19 mouse cellular contexts compared by ENCODE assay signal in the genomic region with DNA sequence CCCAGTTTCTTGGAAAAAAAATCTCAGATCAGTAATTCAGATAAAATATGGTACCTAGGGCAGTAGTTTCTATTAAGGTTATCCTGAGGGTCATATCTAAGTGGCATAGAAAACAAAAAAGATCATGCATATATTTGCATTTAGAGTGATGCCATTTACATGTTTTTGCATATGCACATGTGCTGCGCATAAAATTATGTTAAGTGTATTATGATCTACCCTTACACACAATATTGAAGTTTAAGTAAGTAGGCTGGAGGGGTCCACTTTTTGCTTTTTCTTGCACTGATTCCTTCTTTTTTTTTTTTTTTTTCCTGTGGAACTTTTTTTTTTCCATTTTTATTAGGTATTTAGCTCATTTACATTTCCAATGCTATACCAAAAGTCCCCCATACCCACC.
DNase-seq lines count a peak whose midpoint lies in the region; ATAC-seq and TF ChIP-seq lines count a peak whose summit lies in the region.
"Had no signal": no experiment of that assay in that cellular context is flagged by ENCODE, and none has a peak within 500 bp of the region (broad histone marks: within the 10 kb centered on the region; RNA-seq: fewer than 3 reads in every experiment).

No protein-coding gene starts in this region.

- no peaks in the 10 kb centered on the region for H3K9me3 ChIP-seq in forebrain, embryonic 13.5 days (replicated peaks)
- H3K9me3 ChIP-seq in forebrain, postnatal 0 days (ENCODE audit: low read length) = no peaks in the 10 kb centered on the region
- no peaks in the 10 kb centered on the region for H3K9me3 ChIP-seq in forebrain, embryonic 16.5 days (ENCODE audit: control insufficient read depth, low read length)
- H3K9me3 ChIP-seq in forebrain, embryonic 14.5 days (replicated peaks; ENCODE audit: control insufficient read depth, low read length) = no peaks in the 10 kb centered on the region

- no peaks in the 10 kb centered on the region for H3K4me1 ChIP-seq in forebrain, embryonic 13.5 days
- no peaks in the 10 kb centered on the region for H3K4me1 ChIP-seq in forebrain, postnatal 0 days (ENCODE audit: insufficient read depth)
- no peaks in the 10 kb centered on the region for H3K4me1 ChIP-seq in forebrain, embryonic 16.5 days (replicated peaks; ENCODE audit: control insufficient read depth, insufficient read depth, low read length)
- no peaks in the 10 kb centered on the region for H3K4me1 ChIP-seq in forebrain, embryonic 14.5 days (ENCODE audit: control insufficient read depth, insufficient read depth, low read length)

- H3K4me3 ChIP-seq in forebrain, embryonic 13.5 days = no peak overlapping the region
- H3K4me3 ChIP-seq in forebrain, postnatal 0 days (ENCODE audit: low read depth, low read length) = no peak overlapping the region
- no peak overlapping the region for H3K4me3 ChIP-seq in forebrain, embryonic 16.5 days (replicated peaks; ENCODE audit: low read length)
- no peak overlapping the region for H3K4me3 ChIP-seq in forebrain, embryonic 14.5 days (ENCODE audit: low read depth, low read length)

- ATAC-seq in forebrain, embryonic 13.5 days = peak; percentile 57; the same call in 1 of the 2 replicates
- ATAC-seq in forebrain, postnatal 0 days = no peak
- ATAC-seq in forebrain, embryonic 16.5 days = peak; percentile 58; the same call in 1 of the 2 replicates
- no peak for ATAC-seq in forebrain, embryonic 14.5 days
- ATAC-seq: activated CD4-positive, CD25-positive, alpha-beta regulatory T cell, adult 4 months; CD4-positive, CD25-positive, alpha-beta regulatory T cell, adult 4 months; Patski had no signal

- H3K9ac ChIP-seq in forebrain, embryonic 13.5 days = no peak overlapping the region
- H3K9ac ChIP-seq in forebrain, postnatal 0 days = no peak overlapping the region
- no peak overlapping the region for H3K9ac ChIP-seq in forebrain, embryonic 16.5 days (replicated peaks; ENCODE audit: low read depth, low read length)
- no peak overlapping the region for H3K9ac ChIP-seq in forebrain, embryonic 14.5 days (ENCODE audit: low read length)

- no peak overlapping the region for H3K4me2 ChIP-seq in forebrain, embryonic 13.5 days
- H3K4me2 ChIP-seq in forebrain, postnatal 0 days (ENCODE audit: low read depth) = no peak overlapping the region
- H3K4me2 ChIP-seq in forebrain, embryonic 16.5 days (ENCODE audit: low read length) = no peak overlapping the region
- no peak overlapping the region for H3K4me2 ChIP-seq in forebrain, embryonic 14.5 days (ENCODE audit: low read length)

- 93% methylated on average over 1 of the region's 1 CpGs for WGBS in forebrain, embryonic 13.5 days
- WGBS in forebrain, postnatal 0 days = 88% methylated on average over 1 of the region's 1 CpGs
- 90% methylated on average over 1 of the region's 1 CpGs for WGBS in forebrain, embryonic 16.5 days
- 87% methylated on average over 1 of the region's 1 CpGs for WGBS in forebrain, embryonic 14.5 days

- no peaks in the 10 kb centered on the region for H3K27me3 ChIP-seq in forebrain, embryonic 13.5 days
- no peaks in the 10 kb centered on the region for H3K27me3 ChIP-seq in forebrain, postnatal 0 days (ENCODE audit: insufficient read depth, low read length)
- no peaks in the 10 kb centered on the region for H3K27me3 ChIP-seq in forebrain, embryonic 16.5 days (replicated peaks; ENCODE audit: control insufficient read depth, insufficient read depth, low read length)
- H3K27me3 ChIP-seq in forebrain, embryonic 14.5 days (replicated peaks; ENCODE audit: control insufficient read depth, insufficient read depth, low read length) = no peaks in the 10 kb centered on the region
- H3K27me3 ChIP-seq: CH12.LX, Patski had no signal

- DNase-seq in forebrain, postnatal 0 days = no peak
- DNase-seq in forebrain, embryonic 14.5 days (ENCODE audit: low spot score) = no peak
- DNase-seq: adrenal gland, adult 2 months; adrenal gland, adult 8-10 months; adrenal gland, postnatal 10 days; adrenal gland, postnatal 14 days; adrenal gland, postnatal 25 days; adrenal gland, postnatal 36 days; B cell, adult 2 months; cerebellum, adult 11 months; cerebellum, adult 11-12 months; cerebellum, adult 18-20 months had no signal

- no peak for TF ChIP-seq CTCF in forebrain, postnatal 0 days (IDR thresholded peaks at IDR 0.05; ENCODE audit: low read depth)

- no peaks in the 10 kb centered on the region for H3K36me3 ChIP-seq in forebrain, embryonic 13.5 days (ENCODE audit: poor library complexity, severe bottlenecking)
- H3K36me3 ChIP-seq in forebrain, postnatal 0 days (ENCODE audit: insufficient read depth) = no peaks in the 10 kb centered on the region
- no peaks in the 10 kb centered on the region for H3K36me3 ChIP-seq in forebrain, embryonic 16.5 days (ENCODE audit: control insufficient read depth, insufficient read depth)
- no peaks in the 10 kb centered on the region for H3K36me3 ChIP-seq in forebrain, embryonic 14.5 days (ENCODE audit: control insufficient read depth, insufficient read depth, low read length)
- H3K36me3 ChIP-seq: G1E had no signal

- H3K27ac ChIP-seq in forebrain, embryonic 13.5 days = no peak overlapping the region
- H3K27ac ChIP-seq in forebrain, postnatal 0 days (ENCODE audit: low read depth, low read length) = no peak overlapping the region
- H3K27ac ChIP-seq in forebrain, embryonic 16.5 days (ENCODE audit: low read length) = no peak overlapping the region
- H3K27ac ChIP-seq in forebrain, embryonic 14.5 days (ENCODE audit: low read depth, low read length) = no peak overlapping the region

Comparison
In these comparisons a context has a peak if more than half of its experiments do, and no peak if none do; other contexts are left out.
1. ATAC-seq: peak in forebrain, embryonic 13.5 days (single experiment) and forebrain, embryonic 16.5 days (single experiment); none in forebrain, postnatal 0 days (single experiment) and forebrain, embryonic 14.5 days (single experiment).